Mouse (Mus musculus): ENCODE measurements around the gene Fzd7.

Gene Fzd7

GRCm38 (mm10) chr1:59472368-59473180, 9.7 kb upstream of the Fzd7 start:
- DNase-seq: no peak

GRCm38 (mm10) chr1:59473181-59473555, 9.1 kb upstream of the Fzd7 start:
- DNase-seq: no peak

- DNase-seq: no peak
These were observed 6.6 kb upstream of the Fzd7 start for GRCm38 (mm10) chr1:59475618-59476017.

GRCm38 (mm10) chr1:59478911-59479310, 3.3 kb upstream of the Fzd7 start:
- no peak for DNase-seq

GRCm38 (mm10) chr1:59480821-59481455, 1.3 kb upstream of the Fzd7 start:
- DNase-seq: no peak

GRCm38 (mm10) chr1:59481456-59482291, 550 bp upstream of the Fzd7 start:
- DNase-seq: peak; percentile 95

- DNase-seq: peak; percentile 19
These were observed 684 bp downstream of the Fzd7 start for GRCm38 (mm10) chr1:59482696-59483520.

- DNase-seq: peak; percentile 72
These were observed 1.5 kb downstream of the Fzd7 start for GRCm38 (mm10) chr1:59483521-59484245.

GRCm38 (mm10) chr1:59484314-59484713, 2.1 kb downstream of the Fzd7 start:
- DNase-seq: no peak

- DNase-seq: no peak
These were observed 2.9 kb downstream of the Fzd7 start for GRCm38 (mm10) chr1:59484791-59485785.

- DNase-seq: no peak
These were observed 3.6 kb downstream of the Fzd7 start for GRCm38 (mm10) chr1:59485803-59486202.

GRCm38 (mm10) chr1:59487651-59488051, 5.4 kb downstream of the Fzd7 start:
- no peak for DNase-seq

- DNase-seq: no peak
These were observed 6.3 kb downstream of the Fzd7 start for GRCm38 (mm10) chr1:59488481-59488880.

- no peak for DNase-seq
These were observed 6.8 kb downstream of the Fzd7 start for GRCm38 (mm10) chr1:59488991-59489390.

- no peak for DNase-seq
These were observed 9.3 kb downstream of the Fzd7 start for GRCm38 (mm10) chr1:59491517-59491916.

- no peak for DNase-seq
These were observed 10.2 kb downstream of the Fzd7 start for GRCm38 (mm10) chr1:59492432-59492831.

- DNase-seq: no peak
These were observed 13.7 kb downstream of the Fzd7 start for GRCm38 (mm10) chr1:59495970-59496369.

GRCm38 (mm10) chr1:59497741-59498613, 15.8 kb downstream of the Fzd7 start:
- DNase-seq: no peak

- DNase-seq: no peak
These were observed 17.1 kb downstream of the Fzd7 start for GRCm38 (mm10) chr1:59499327-59499726.

GRCm38 (mm10) chr1:59502355-59502754, 20.1 kb downstream of the Fzd7 start:
- DNase-seq: no peak

Measured in layer of hippocampus, adult 9-11 months (tissue).